Mouse (Mus musculus) layer of hippocampus, adult 2 months (tissue): Measurements from ENCODE around the gene Srp68. TPM values are rescaled to one million over a fixed set of nuclear protein-coding genes. Genes with fewer than 3 reads are reported as not detected.

Experiments
- DNase-seq, 2 experiments: peaks; one replicate each; pipeline ENCODE4 v3.0.0; 2022; ENCODE audit warnings: low spot score in 2 of 2
- H3K27ac ChIP-seq: fragments of 200-600 bp; 2 replicates; pipeline ENCODE4 v1.8.1; 2022
- H3K4me3 ChIP-seq: fragments of 200-600 bp; 2 replicates; pipeline ENCODE4 v1.8.1; 2022; ENCODE audit warnings: mild to moderate bottlenecking
- CTCF ChIP-seq: fragments of 200-600 bp; conservative IDR thresholded peaks from 2 replicates; pipeline ENCODE4 v1.8.1; 2022; ENCODE audit warnings: antibody characterized with exemption, mild to moderate bottlenecking, moderate library complexity
- total RNA-seq, 2 experiments: library from RNA; stranded (reverse); gene quantifications; 2 replicates each; pipeline ENCODE4 v1.2.3; 2021

The Srp68 gene
- total RNA-seq, 2 experiments from 2014 or later = 63.7 to 64.1 TPM

- Histone ChIP-seq H3K27ac (no peak overlapping the region), H3K4me3 (no peak overlapping the region)
- TF ChIP-seq CTCF = no peak
- no peak for DNase-seq
Measured at GRCm38 (mm10) chr11:116203150-116203549, 70.9 kb downstream of the Srp68 start.

GRCm38 (mm10) chr11:116201151-116201550, 72.9 kb downstream of the Srp68 start:
- TF ChIP-seq CTCF = no peak
- DNase-seq = no peak
- H3K4me3 ChIP-seq = no peak overlapping the region
- no peak overlapping the region for H3K27ac ChIP-seq

- DNase-seq = peak; percentile 96
- Histone ChIP-seq H3K27ac (peak within 1 kb of the TSS; percentile 99), H3K4me3 (peak within 1 kb of the TSS; percentile 77)
- TF ChIP-seq CTCF = no peak
Measured at GRCm38 (mm10) chr11:116198639-116199531, 75.1 kb downstream of the Srp68 start, which contains the start of the genes Ten1 and Acox1. Gene Ten1, plus strand, starts transcription at chr11:116198855. Gene Acox1, minus strand, starts transcription at chr11:116199045.

GRCm38 (mm10) chr11:116198132-116198531, 75.9 kb downstream of the Srp68 start:
- Histone ChIP-seq H3K4me3 (peak overlapping the region; percentile 77), H3K27ac (peak overlapping the region; percentile 99)
- no peak for TF ChIP-seq CTCF
- no peak for DNase-seq

GRCm38 (mm10) chr11:116197584-116197906, 76.5 kb downstream of the Srp68 start:
- TF ChIP-seq CTCF = no peak
- DNase-seq = no peak
- peak overlapping the region; percentile 77 for H3K4me3 ChIP-seq
- peak overlapping the region; percentile 99; the same call in 1 of the 2 replicates for H3K27ac ChIP-seq

- Histone ChIP-seq H3K27ac (no peak overlapping the region), H3K4me3 (peak overlapping the region; percentile 77)
- DNase-seq = no peak
- no peak for TF ChIP-seq CTCF
Measured at GRCm38 (mm10) chr11:116196866-116197583, 77.0 kb downstream of the Srp68 start.

GRCm38 (mm10) chr11:116196336-116196735, 77.7 kb downstream of the Srp68 start:
- Histone ChIP-seq H3K4me3 (no peak overlapping the region), H3K27ac (no peak overlapping the region)
- TF ChIP-seq CTCF = no peak
- no peak for DNase-seq

- no peak for DNase-seq
- H3K4me3 ChIP-seq = no peak overlapping the region
- H3K27ac ChIP-seq = no peak overlapping the region
- peak; percentile 48 for TF ChIP-seq CTCF
Measured at GRCm38 (mm10) chr11:116195252-116195651, 78.8 kb downstream of the Srp68 start.

Other genes with a start within 250 kb of the Srp68 start
- 100 to 1,000 TPM; 285 to 322 TPM for gene H3f3b, start 246.3 kb downstream of the Srp68 start, total RNA-seq
- gene Unk, start 243.9 kb downstream of the Srp68 start, total RNA-seq = 10 to 100 TPM; 26.3 to 30.8 TPM
- 1 to 10 TPM; 1.3 to 2.1 TPM for gene Unc13d, start 196.3 kb downstream of the Srp68 start, total RNA-seq
- 100 to 1,000 TPM; 417 to 440 TPM for gene Wbp2, start 187.2 kb downstream of the Srp68 start, total RNA-seq
- gene Trim47, start 147.0 kb downstream of the Srp68 start, total RNA-seq = 1 to 10 TPM; 4.6 to 7.2 TPM
- 1 to 10 TPM; 6.9 to 7.7 TPM for gene Trim65, start 143.1 kb downstream of the Srp68 start, total RNA-seq
- gene Mrpl38, start 135.3 kb downstream of the Srp68 start, total RNA-seq = 10 to 100 TPM; 64.6 to 66.8 TPM
- 10 to 100 TPM; 91.6 to 96.4 TPM for gene Fbf1, start 106.1 kb downstream of the Srp68 start, total RNA-seq
- 10 to 100 TPM; 39.6 to 40.1 TPM for gene Ten1, start 75.4 kb downstream of the Srp68 start, total RNA-seq
- gene Acox1, start 75.2 kb downstream of the Srp68 start, total RNA-seq = 100 to 1,000 TPM; 124 to 126 TPM
- under 1 TPM; 0.67 to 0.93 TPM for gene Evpl, start 36.1 kb downstream of the Srp68 start, total RNA-seq
- gene Galr2, start 6.7 kb upstream of the Srp68 start, total RNA-seq = not detected
- 10 to 100 TPM; 83.2 to 94.8 TPM for gene Exoc7, start 33.0 kb upstream of the Srp68 start, total RNA-seq
- gene Foxj1, start 61.2 kb upstream of the Srp68 start, total RNA-seq = 1 to 10 TPM; 4.3 to 5.9 TPM
- 100 to 1,000 TPM; 227 to 236 TPM for gene Rnf157, start 138.8 kb upstream of the Srp68 start, total RNA-seq
- 10 to 100 TPM; 32.5 to 41.9 TPM for gene Ubald2, start 159.9 kb upstream of the Srp68 start, total RNA-seq
- under 1 TPM in 1 of 2 experiments, not detected in 1; 0.17 TPM for gene Qrich2, start 192.0 kb upstream of the Srp68 start, total RNA-seq
- gene Prpsap1, start 220.0 kb upstream of the Srp68 start, total RNA-seq = 10 to 100 TPM; 84.2 to 98.5 TPM